Mouse (Mus musculus) heart, postnatal 0 days (tissue): ENCODE data around the gene Dock6.

ENCODE experiments used
- CTCF ChIP-seq: IDR thresholded peaks from 2 replicates; pipeline ENCODE4 v1.5.1; 2016; ENCODE audit warnings: antibody characterized with exemption, control low read depth, low read depth
- EP300 ChIP-seq: IDR thresholded peaks from 2 replicates; pipeline ENCODE4 v1.6.1; 2016; ENCODE audit warnings: antibody characterized with exemption, low read depth

GRCm38 (mm10) chr9:21831558-21832240 is 20.7 kb downstream of the Dock6 start:
- TF ChIP-seq CTCF (no peak), EP300 (no peak)
